Mouse (Mus musculus) intestine, embryonic 16.5 days (tissue): ENCODE data around the gene Ccni. TPM values are rescaled to one million over a fixed set of nuclear protein-coding genes. Genes with fewer than 3 reads are reported as not detected.
A peak's percentile ranks its signal among the peaks of the same experiment; 100 is the strongest.

Experiments used
- ATAC-seq: fragments of 200-750 bp; cut with Nextera tagmentation; 2 replicates; pipeline ENCODE4 v1.8.0; 2017; ENCODE audit warnings: moderate TSS enrichment, moderate library complexity
- H3K27ac ChIP-seq: fragments of 300-500 bp; sonication (generic); 2 replicates; pipeline ENCODE4 v1.5.1; 2014; ENCODE audit warnings: mild to moderate bottlenecking, low read length
- H3K27me3 ChIP-seq: fragments of 300-500 bp; sonication (generic); replicated peaks from 2 replicates; pipeline ENCODE4 v1.6.1; 2014; ENCODE audit warnings: low read length, control low read depth, mixed read lengths; ENCODE audit not compliant: control insufficient read depth, insufficient read depth
- H3K36me3 ChIP-seq: fragments of 300-500 bp; sonication (generic); 2 replicates; pipeline ENCODE4 v1.6.1; 2014; ENCODE audit warnings: low read length, control low read depth; ENCODE audit not compliant: control insufficient read depth, insufficient read depth
- H3K4me1 ChIP-seq: fragments of 300-500 bp; sonication (generic); 2 replicates; pipeline ENCODE4 v1.6.1; 2014; ENCODE audit warnings: low read length, control low read depth, mixed read lengths; ENCODE audit not compliant: control insufficient read depth, insufficient read depth
- H3K4me2 ChIP-seq: fragments of 300-500 bp; sonication (generic); 2 replicates; pipeline ENCODE4 v1.6.1; 2014; ENCODE audit warnings: low read depth, low read length, control low read depth
- H3K4me3 ChIP-seq: fragments of 300-500 bp; sonication (generic); 2 replicates; pipeline ENCODE4 v1.5.1; 2014; ENCODE audit warnings: mild to moderate bottlenecking, low read length
- H3K9ac ChIP-seq: fragments of 300-500 bp; sonication (generic); 2 replicates; pipeline ENCODE4 v1.6.1; 2014; ENCODE audit warnings: low read depth, low read length
- H3K9me3 ChIP-seq: fragments of 300-500 bp; sonication (generic); 2 replicates; pipeline ENCODE4 v1.6.1; 2016; ENCODE audit warnings: low read length, control low read depth; ENCODE audit not compliant: control insufficient read depth
- WGBS: fragments of 180-500 bp; shearing (Covaris S2); extraction: QIAGEN DNeasy Blood & Tissue Kit; methylation state at CpG from one replicate; pipeline ENCODE4 v1.1.7; 2014; 5-methylcytosine and 5-hydroxymethylcytosine counted together
- polyA plus RNA-seq: library from polyadenylated mRNA; unstranded; fragments of >200 nt; fragmentation: Nextera tagmentation; extraction: Ambion mirVana; gene quantifications from 2 replicates; pipeline ENCODE4 v1.2.1, GENCODE M21; 2015

Ccni gene
- polyA plus RNA-seq, 1 experiment from 2014 or later, result 67.5 TPM

- Histone ChIP-seq H3K4me2 (peak overlapping the region; percentile 53), H3K9me3 (no peaks in the 10 kb centered on the region), H3K27me3 (no peaks in the 10 kb centered on the region), H3K4me3 (peak overlapping the region; percentile 84), H3K9ac (peak overlapping the region; percentile 90), H3K27ac (peak overlapping the region; percentile 89), H3K4me1 (peaks cover 3% of the 10 kb centered on the region; the same call in 1 of the 2 replicates), H3K36me3 (no peaks in the 10 kb centered on the region; the same call in 1 of the 2 replicates)
- 2% methylated on average over 6 of the region's 6 CpGs for WGBS
- ATAC-seq, result peak; percentile 13
Measured at GRCm38 (mm10) chr5:93207006-93207348, 682 bp upstream of the Ccni start.

GRCm38 (mm10) chr5:93205371-93206108, 755 bp downstream of the Ccni start:
- under 1% methylated on average over 57 of the region's 63 CpGs for WGBS

GRCm38 (mm10) chr5:93201181-93201580, 5.1 kb downstream of the Ccni start:
- no peak for ATAC-seq
- no peak overlapping the region for H3K27ac ChIP-seq
- H3K27me3 ChIP-seq, result no peaks in the 10 kb centered on the region
- peaks cover 3% of the 10 kb centered on the region; the same call in 1 of the 2 replicates for H3K4me1 ChIP-seq
- H3K4me2 ChIP-seq, result no peak overlapping the region
- 91% methylated on average over 1 of the region's 1 CpGs for WGBS
- H3K4me3 ChIP-seq, result no peak overlapping the region
- H3K9me3 ChIP-seq, result no peaks in the 10 kb centered on the region
- peaks cover 2% of the 10 kb centered on the region; the same call in 1 of the 2 replicates for H3K36me3 ChIP-seq
- no peak overlapping the region for H3K9ac ChIP-seq

More at GRCm38 (mm10) chr5:93205371-93206108, 755 bp downstream of the Ccni start:
- ATAC-seq, result peak; percentile 74
- Histone ChIP-seq H3K9me3 (no peaks in the 10 kb centered on the region), H3K9ac (peak overlapping the region; percentile 90), H3K27me3 (no peaks in the 10 kb centered on the region), H3K36me3 (peaks cover 2% of the 10 kb centered on the region; the same call in 1 of the 2 replicates), H3K4me1 (peaks cover 3% of the 10 kb centered on the region; the same call in 1 of the 2 replicates), H3K4me3 (peak overlapping the region; percentile 84), H3K27ac (peak overlapping the region; percentile 89), H3K4me2 (peak overlapping the region; percentile 68)

GRCm38 (mm10) chr5:93198232-93198631, 8.1 kb downstream of the Ccni start:
- no peak overlapping the region for H3K4me3 ChIP-seq
- no peak for ATAC-seq
- WGBS, result 83% methylated on average over 3 of the region's 3 CpGs
- H3K36me3 ChIP-seq, result peaks cover 2% of the 10 kb centered on the region; the same call in 1 of the 2 replicates
- no peak overlapping the region for H3K9ac ChIP-seq
- H3K27me3 ChIP-seq, result no peaks in the 10 kb centered on the region
- no peaks in the 10 kb centered on the region for H3K9me3 ChIP-seq
- H3K4me1 ChIP-seq, result no peaks in the 10 kb centered on the region; the same call in 1 of the 2 replicates
- no peak overlapping the region for H3K4me2 ChIP-seq
- no peak overlapping the region for H3K27ac ChIP-seq

GRCm38 (mm10) chr5:93190428-93190827, 15.9 kb downstream of the Ccni start:
- 94% methylated on average over 5 of the region's 5 CpGs for WGBS
- Histone ChIP-seq H3K27ac (no peak overlapping the region), H3K9me3 (no peaks in the 10 kb centered on the region), H3K4me3 (no peak overlapping the region), H3K36me3 (peaks cover 10% of the 10 kb centered on the region; the same call in 1 of the 2 replicates), H3K27me3 (no peaks in the 10 kb centered on the region), H3K4me1 (no peaks in the 10 kb centered on the region; the same call in 1 of the 2 replicates), H3K4me2 (no peak overlapping the region), H3K9ac (no peak overlapping the region)
- no peak for ATAC-seq

GRCm38 (mm10) chr5:93189607-93190006, 16.7 kb downstream of the Ccni start:
- ATAC-seq, result no peak
- Histone ChIP-seq H3K4me3 (no peak overlapping the region), H3K9me3 (no peaks in the 10 kb centered on the region), H3K27ac (no peak overlapping the region), H3K4me1 (no peaks in the 10 kb centered on the region; the same call in 1 of the 2 replicates), H3K9ac (no peak overlapping the region), H3K4me2 (no peak overlapping the region), H3K27me3 (no peaks in the 10 kb centered on the region), H3K36me3 (peaks cover 10% of the 10 kb centered on the region; the same call in 1 of the 2 replicates)
- 78% methylated on average over 3 of the region's 3 CpGs for WGBS

GRCm38 (mm10) chr5:93184548-93184947, 21.7 kb downstream of the Ccni start:
- Histone ChIP-seq H3K27ac (no peak overlapping the region), H3K4me2 (no peak overlapping the region), H3K9me3 (no peaks in the 10 kb centered on the region), H3K4me3 (no peak overlapping the region), H3K27me3 (no peaks in the 10 kb centered on the region), H3K4me1 (no peaks in the 10 kb centered on the region), H3K9ac (no peak overlapping the region), H3K36me3 (peaks cover 10% of the 10 kb centered on the region; the same call in 1 of the 2 replicates)
- WGBS, result 85% methylated on average over 6 of the region's 6 CpGs
- no peak for ATAC-seq

GRCm38 (mm10) chr5:93183311-93183710, 23.0 kb downstream of the Ccni start:
- no peak overlapping the region for H3K9ac ChIP-seq
- H3K27ac ChIP-seq, result no peak overlapping the region
- ATAC-seq, result no peak
- H3K9me3 ChIP-seq, result no peaks in the 10 kb centered on the region
- peaks cover 9% of the 10 kb centered on the region; the same call in 1 of the 2 replicates for H3K36me3 ChIP-seq
- no peaks in the 10 kb centered on the region for H3K27me3 ChIP-seq
- 82% methylated on average over 6 of the region's 6 CpGs for WGBS
- H3K4me1 ChIP-seq, result no peaks in the 10 kb centered on the region
- H3K4me3 ChIP-seq, result no peak overlapping the region
- H3K4me2 ChIP-seq, result no peak overlapping the region

- Histone ChIP-seq H3K4me1 (no peaks in the 10 kb centered on the region), H3K4me3 (no peak overlapping the region), H3K27ac (no peak overlapping the region), H3K36me3 (no peaks in the 10 kb centered on the region), H3K9me3 (no peaks in the 10 kb centered on the region), H3K27me3 (no peaks in the 10 kb centered on the region), H3K9ac (no peak overlapping the region), H3K4me2 (no peak overlapping the region)
- WGBS, result 64% methylated on average over 2 of the region's 2 CpGs
- no peak for ATAC-seq
Measured at GRCm38 (mm10) chr5:93180252-93180651, 26.0 kb downstream of the Ccni start.
